Mouse (Mus musculus) heart, adult 2 months (tissue): ENCODE measurements around the gene Proser1. TPM values are rescaled to one million over a fixed set of nuclear protein-coding genes. Genes with fewer than 3 reads are reported as not detected.
A peak's percentile ranks its signal among the peaks of the same experiment; 100 is the strongest.

Experiments used
- DNase-seq, 2 experiments: peaks; one replicate each; pipeline ENCODE4 v3.0.0; 2021
- H3K27ac ChIP-seq: fragments of 200-600 bp; 2 replicates; pipeline ENCODE4 v1.8.1; 2022
- H3K27me3 ChIP-seq: fragments of 200-500 bp; 2 replicates; pipeline ENCODE4 v1.6.1; 2012; ENCODE audit warnings: mild to moderate bottlenecking, low read length, inconsistent platforms, mixed read lengths; ENCODE audit not compliant: control insufficient read depth, insufficient read depth
- H3K36me3 ChIP-seq: fragments of 200-500 bp; 2 replicates; pipeline ENCODE4 v1.6.1; 2012; ENCODE audit warnings: low read length, inconsistent platforms; ENCODE audit not compliant: control insufficient read depth, insufficient read depth
- H3K4me1 ChIP-seq: fragments of 200-500 bp; 2 replicates; pipeline ENCODE4 v1.6.1; 2011; ENCODE audit warnings: low read length; ENCODE audit not compliant: control insufficient read depth, insufficient read depth
- H3K4me3 ChIP-seq: fragments of 200-600 bp; 2 replicates; pipeline ENCODE4 v1.8.1; 2022
- H3K79me2 ChIP-seq: fragments of 200-500 bp; replicated peaks from 2 replicates; pipeline ENCODE4 v1.6.1; 2012; ENCODE audit warnings: mild to moderate bottlenecking, inconsistent platforms, low read length, moderate library complexity, mixed read lengths; ENCODE audit not compliant: control insufficient read depth, insufficient read depth
- H3K9ac ChIP-seq: fragments of 200-500 bp; 2 replicates; pipeline ENCODE4 v1.6.1; 2012; ENCODE audit warnings: low read depth, mild to moderate bottlenecking, control low read depth, inconsistent platforms, low read length, mixed read lengths
- CTCF ChIP-seq: fragments of 200-600 bp; IDR thresholded peaks from 2 replicates; pipeline ENCODE4 v1.8.1; 2022; ENCODE audit warnings: antibody characterized with exemption, mild to moderate bottlenecking, moderate library complexity
- EP300 ChIP-seq: fragments of 200-500 bp; IDR thresholded peaks from 2 replicates; pipeline ENCODE4 v1.6.1; 2011; ENCODE audit warnings: low read depth, low read length, control low read depth; ENCODE audit not compliant: insufficient read depth
- POLR2A ChIP-seq: fragments of 200-500 bp; IDR thresholded peaks from 2 replicates; pipeline ENCODE4 v1.6.1; 2011; ENCODE audit warnings: mild to moderate bottlenecking, low read depth, low read length, control low read depth; ENCODE audit not compliant: insufficient read depth
- WGBS: fragments of 180-500 bp; shearing (Covaris S2); methylation state at CpG from one replicate; pipeline ENCODE4 v1.1.7; 2018; 5-methylcytosine and 5-hydroxymethylcytosine counted together
- intact Hi-C: fragments of 180-260 bp; cut with DNase I; formaldehyde crosslinking; loops from one replicate; pipeline ENCODE4 v1.15.1; 2025
- polyA plus RNA-seq: library from polyadenylated mRNA; depleted of rRNA; stranded (reverse); fragments of >200 nt; gene quantifications from 2 replicates; pipeline ENCODE4 v1.2.3, GENCODE M21; 2012
- total RNA-seq, 2 experiments: library from RNA; stranded (reverse); gene quantifications; 2 replicates each; pipeline ENCODE4 v1.2.3; 2021

The Proser1 gene
- total and polyA plus RNA-seq, 3 experiments: 7.2 to 14.4 (median 7.9) TPM

DNA sequence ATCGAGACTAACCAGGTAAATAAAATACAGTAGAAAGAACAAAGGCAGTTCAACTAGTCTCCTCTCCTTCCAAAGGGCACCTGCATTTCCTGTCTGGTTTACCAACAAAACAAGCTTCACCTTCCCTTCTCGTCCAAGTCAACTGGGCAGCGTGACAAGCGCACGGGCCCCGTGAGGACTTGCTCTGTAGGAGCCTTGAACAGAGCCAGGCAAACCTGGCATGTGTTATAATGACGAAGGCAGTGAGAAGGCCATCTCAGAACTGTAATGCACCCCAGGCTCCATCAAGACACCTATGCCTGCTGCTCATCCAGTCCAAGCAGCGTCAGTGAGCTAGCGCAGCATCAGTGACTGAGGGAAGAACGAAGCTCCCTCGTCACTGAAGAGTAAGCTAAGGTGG is 12.8 kb upstream of the Proser1 start:
- intact Hi-C loops: no loop called here

GRCm38 (mm10) chr3:53452351-53452750 is 11.1 kb upstream of the Proser1 start:
- Histone ChIP-seq H3K27ac (no peak overlapping the region), H3K4me3 (no peak overlapping the region), H3K9ac (no peak overlapping the region), H3K4me1 (no peaks in the 10 kb centered on the region), H3K36me3 (no peaks in the 10 kb centered on the region), H3K27me3 (no peaks in the 10 kb centered on the region), H3K79me2 (no peaks in the 10 kb centered on the region)
- intact Hi-C loops: no loop called here
- DNase-seq: peak in 1 of 2 experiments; percentile 12
- WGBS: 91% methylated on average over 10 of the region's 10 CpGs
- TF ChIP-seq POLR2A (no peak), EP300 (no peak), CTCF (no peak)

More for the DNA sequence above, 12.8 kb upstream of the Proser1 start:
- H3K4me3 ChIP-seq: no peak overlapping the region
- no peaks in the 10 kb centered on the region for H3K36me3 ChIP-seq
- no peaks in the 10 kb centered on the region for H3K4me1 ChIP-seq
- no peaks in the 10 kb centered on the region for H3K79me2 ChIP-seq
- 86% methylated on average over 11 of the region's 11 CpGs for WGBS
- H3K27ac ChIP-seq: no peak overlapping the region
- no peak overlapping the region for H3K9ac ChIP-seq
- DNase-seq: peak in 1 of 2 experiments; percentile 11
- H3K27me3 ChIP-seq: no peaks in the 10 kb centered on the region
- TF ChIP-seq CTCF: no peak
- no peak for TF ChIP-seq POLR2A
- no peak for TF ChIP-seq EP300

- H3K36me3 ChIP-seq: no peaks in the 10 kb centered on the region
- TF ChIP-seq POLR2A (no peak), EP300 (no peak), CTCF (no peak)
- no peak overlapping the region for H3K4me3 ChIP-seq
- H3K4me1 ChIP-seq: no peaks in the 10 kb centered on the region
- no peak overlapping the region for H3K9ac ChIP-seq
- WGBS: 88% methylated on average over 7 of the region's 7 CpGs
- H3K79me2 ChIP-seq: no peaks in the 10 kb centered on the region
- intact Hi-C loops: no loop called here
- no peaks in the 10 kb centered on the region for H3K27me3 ChIP-seq
- DNase-seq: peak in 1 of 2 experiments; percentile 1
- H3K27ac ChIP-seq: no peak overlapping the region
Observed at GRCm38 (mm10) chr3:53453346-53453745, 10.1 kb upstream of the Proser1 start.

GRCm38 (mm10) chr3:53454005-53454404 is 9.5 kb upstream of the Proser1 start:
- Histone ChIP-seq H3K4me3 (no peak overlapping the region), H3K36me3 (no peaks in the 10 kb centered on the region), H3K27me3 (no peaks in the 10 kb centered on the region), H3K9ac (no peak overlapping the region), H3K27ac (no peak overlapping the region), H3K4me1 (no peaks in the 10 kb centered on the region), H3K79me2 (no peaks in the 10 kb centered on the region)
- intact Hi-C loops: no loop called here
- TF ChIP-seq POLR2A: no peak
- no peak for TF ChIP-seq CTCF
- TF ChIP-seq EP300: no peak
- DNase-seq: peak in 1 of 2 experiments; percentile 2
- WGBS: 85% methylated on average over 6 of the region's 6 CpGs

DNA sequence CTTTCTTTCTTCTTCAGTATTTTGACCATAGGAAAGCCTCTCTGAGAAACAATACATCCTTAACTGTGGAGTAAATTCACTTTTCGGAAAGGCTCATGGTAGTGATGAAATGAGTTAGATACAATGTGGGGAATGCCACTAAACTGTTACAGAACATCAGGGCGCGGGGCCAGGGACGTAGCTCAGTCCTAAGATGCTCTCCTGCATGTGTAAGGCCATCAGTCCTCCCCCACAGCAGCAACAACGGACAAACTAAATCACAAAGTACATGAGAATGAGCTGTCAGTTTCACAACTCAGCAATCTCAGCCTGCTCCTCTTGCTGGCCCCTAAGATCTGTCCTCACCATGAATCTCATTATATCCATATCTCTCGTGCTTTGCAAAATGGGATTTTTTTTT is 8.9 kb upstream of the Proser1 start:
- DNase-seq: peak in 1 of 2 experiments; percentile 4
- intact Hi-C loops: no loop called here
- H3K79me2 ChIP-seq: no peaks in the 10 kb centered on the region
- TF ChIP-seq POLR2A (no peak), EP300 (no peak), CTCF (no peak)
- no peak overlapping the region for H3K9ac ChIP-seq
- no peak overlapping the region for H3K4me3 ChIP-seq
- H3K27me3 ChIP-seq: no peaks in the 10 kb centered on the region
- no peaks in the 10 kb centered on the region for H3K36me3 ChIP-seq
- 82% methylated on average over 6 of the region's 6 CpGs for WGBS
- H3K27ac ChIP-seq: no peak overlapping the region
- no peaks in the 10 kb centered on the region for H3K4me1 ChIP-seq

- no peak for TF ChIP-seq POLR2A
- TF ChIP-seq CTCF: no peak
- TF ChIP-seq EP300: no peak
- Histone ChIP-seq H3K36me3 (no peaks in the 10 kb centered on the region), H3K4me3 (no peak overlapping the region), H3K9ac (no peak overlapping the region), H3K79me2 (no peaks in the 10 kb centered on the region), H3K27ac (no peak overlapping the region), H3K27me3 (no peaks in the 10 kb centered on the region), H3K4me1 (no peaks in the 10 kb centered on the region)
- intact Hi-C loops: no loop called here
- WGBS: 77% methylated on average over 7 of the region's 7 CpGs
- DNase-seq: peak in 1 of 2 experiments; percentile 11
Observed at GRCm38 (mm10) chr3:53454984-53455383, 8.5 kb upstream of the Proser1 start.
